Mouse (Mus musculus): Measurements from ENCODE around the gene Ubac2. TPM values are rescaled to one million over a fixed set of nuclear protein-coding genes. Genes with fewer than 3 reads are reported as not detected.

Gene Ubac2
- total RNA-seq, 2 experiments from 2014 or later, result 25.3 to 27.3 TPM

GRCm38 (mm10) chr14:121893747-121894146 is 15.3 kb downstream of the Ubac2 start:
- intact Hi-C loops (cut with DNase I), result no loop called here

DNA sequence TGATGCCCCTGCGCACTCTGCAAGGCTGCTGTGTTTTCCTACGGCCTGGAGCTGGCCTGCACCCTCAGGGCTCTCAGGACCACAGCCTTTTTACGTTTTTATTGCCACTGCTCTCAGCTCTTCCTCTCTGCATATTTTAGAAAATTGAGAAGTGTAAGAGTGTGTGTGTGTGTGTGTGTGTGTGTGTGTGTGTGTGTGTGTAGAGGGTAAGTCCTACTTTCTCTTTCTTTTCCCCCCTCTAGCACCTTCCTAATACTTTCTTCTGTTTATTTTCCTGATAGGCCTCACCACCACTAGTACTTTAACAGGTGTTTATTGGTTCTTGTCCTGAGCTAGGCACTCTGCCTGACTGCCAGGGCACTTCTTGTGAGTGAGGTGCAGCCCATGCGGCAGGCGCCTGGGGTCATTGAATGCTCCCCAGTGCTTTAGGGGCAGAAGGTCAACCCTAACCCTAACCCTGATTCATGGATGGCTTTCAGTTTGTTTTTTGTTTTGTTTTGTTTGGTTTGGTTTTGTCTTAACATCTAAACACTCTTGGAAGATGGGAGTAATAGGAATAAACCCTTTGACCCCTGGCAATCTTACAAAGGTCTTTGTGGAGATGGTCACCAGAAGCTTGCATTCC is 16.2 kb downstream of the Ubac2 start:
- intact Hi-C loops (cut with DNase I), result no loop called here
- DNase-seq, result no peak

More at GRCm38 (mm10) chr14:121893747-121894146, 15.3 kb downstream of the Ubac2 start:
- DNase-seq, result no peak

DNA sequence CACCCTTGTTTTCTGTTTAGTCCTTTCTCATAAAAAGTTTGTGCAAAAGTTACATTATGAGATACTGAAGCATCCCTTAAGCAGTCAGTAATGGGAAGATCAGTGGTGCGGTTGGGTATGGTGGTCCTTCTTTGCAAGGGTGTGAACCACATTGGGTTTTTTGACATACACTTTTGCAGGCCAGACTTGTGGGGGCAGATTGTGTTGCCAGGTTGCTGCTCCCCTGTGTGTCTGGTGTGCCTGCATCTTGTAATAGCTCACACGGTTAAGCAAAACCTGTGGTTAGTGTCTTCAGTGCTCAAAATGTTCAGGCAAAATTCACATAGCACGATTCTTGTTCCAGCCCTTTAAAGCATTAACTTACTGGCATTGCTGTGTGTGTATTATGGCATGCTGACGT is 16.9 kb downstream of the Ubac2 start:
- intact Hi-C loops (cut with DNase I), result no loop called here
- DNase-seq, result no peak

DNA sequence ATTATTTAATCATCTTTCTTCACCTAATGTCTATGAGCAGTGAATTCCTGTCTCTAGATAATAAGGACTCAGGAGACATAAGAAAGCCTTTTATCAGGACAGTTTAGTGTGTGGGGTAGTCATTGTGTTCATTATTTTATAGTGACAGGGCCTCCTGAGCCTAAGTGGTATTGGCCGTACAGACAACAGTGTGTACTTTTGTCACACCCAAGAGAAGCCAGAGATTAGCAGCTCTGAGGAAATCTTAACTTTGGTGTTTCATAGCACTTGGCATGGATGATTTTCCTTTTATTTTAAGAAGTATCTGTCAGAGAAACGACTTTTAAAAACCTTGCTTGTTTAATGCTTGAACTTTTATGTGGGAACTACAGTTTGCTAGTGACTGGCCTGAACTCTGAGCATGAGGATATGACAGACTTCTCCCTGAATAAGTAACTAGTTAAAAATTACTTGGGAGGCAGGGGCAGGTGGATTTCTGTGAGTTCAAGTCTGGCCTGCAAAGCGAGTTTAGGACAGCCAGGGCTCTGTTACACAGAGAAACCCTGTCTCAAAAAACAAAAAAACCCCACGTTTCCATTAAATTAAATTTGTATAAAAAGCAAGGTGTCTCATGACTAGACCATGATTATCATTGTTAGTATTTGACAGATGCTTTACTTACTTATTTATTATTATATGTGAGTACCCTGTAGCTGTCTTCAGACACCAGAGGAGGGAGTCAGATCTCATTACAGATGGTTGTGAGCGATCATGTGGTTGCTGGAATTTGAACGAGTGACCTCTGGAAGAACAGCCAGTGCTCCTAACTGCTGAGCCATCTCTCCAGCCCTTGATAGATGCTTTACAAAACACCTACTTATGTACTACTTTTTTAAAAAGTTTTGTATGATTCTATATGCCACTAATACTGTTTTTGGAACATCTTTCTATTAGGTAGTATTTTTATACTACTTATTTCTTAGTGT is 18.0 kb downstream of the Ubac2 start:
- intact Hi-C loops (cut with DNase I), result no loop called here
- no peak for DNase-seq

DNA sequence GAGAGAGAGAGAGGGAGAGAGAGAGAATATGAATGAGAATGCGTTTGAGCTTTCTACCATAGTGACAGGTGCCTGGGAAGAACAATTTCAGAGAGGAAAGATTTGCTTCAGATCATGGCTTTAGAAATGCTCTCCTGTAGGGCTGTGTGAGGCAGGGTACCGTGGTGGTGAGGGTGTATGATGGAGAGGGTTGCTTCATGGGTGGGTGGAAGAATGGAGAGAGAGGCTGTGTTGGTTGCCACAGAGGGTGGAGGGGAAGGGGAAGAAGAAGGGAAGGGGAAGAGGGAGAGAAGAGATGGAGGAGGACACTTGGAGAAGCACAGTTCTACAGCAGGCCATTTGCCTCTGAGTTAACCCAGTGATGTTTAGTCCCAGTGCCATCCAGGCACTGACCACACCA is 19.4 kb downstream of the Ubac2 start:
- intact Hi-C loops (cut with DNase I), result no loop called here

GRCm38 (mm10) chr14:121898509-121898908 is 20.1 kb downstream of the Ubac2 start:
- intact Hi-C loops (cut with DNase I), result no loop called here
- DNase-seq, result no peak

More for the DNA sequence above, 19.4 kb downstream of the Ubac2 start:
- DNase-seq, result no peak

DNA sequence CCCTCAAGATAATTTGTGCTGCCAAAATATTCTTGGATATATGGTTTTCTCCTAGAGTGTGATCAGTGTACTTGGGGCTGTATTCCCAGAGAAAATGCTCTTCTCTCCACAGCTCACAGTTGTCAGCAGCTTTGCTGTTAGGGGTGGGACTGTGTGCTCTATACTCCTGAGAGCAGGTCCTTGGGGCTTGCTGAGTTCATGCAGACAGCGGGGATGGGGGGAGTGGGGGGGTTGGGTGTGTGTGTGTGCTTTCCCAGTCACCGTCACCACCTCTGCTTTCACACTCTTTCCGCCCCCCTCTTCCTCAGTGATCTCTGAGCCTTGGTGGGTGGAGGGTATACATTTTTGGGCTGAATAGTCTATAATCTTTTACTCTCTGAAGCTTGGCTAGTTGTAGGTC is 20.7 kb downstream of the Ubac2 start:
- DNase-seq, result no peak
- intact Hi-C loops (cut with DNase I), result no loop called here

GRCm38 (mm10) chr14:121901511-121901910 is 23.1 kb downstream of the Ubac2 start:
- no peak for DNase-seq
- intact Hi-C loops (cut with DNase I), result no loop called here

DNA sequence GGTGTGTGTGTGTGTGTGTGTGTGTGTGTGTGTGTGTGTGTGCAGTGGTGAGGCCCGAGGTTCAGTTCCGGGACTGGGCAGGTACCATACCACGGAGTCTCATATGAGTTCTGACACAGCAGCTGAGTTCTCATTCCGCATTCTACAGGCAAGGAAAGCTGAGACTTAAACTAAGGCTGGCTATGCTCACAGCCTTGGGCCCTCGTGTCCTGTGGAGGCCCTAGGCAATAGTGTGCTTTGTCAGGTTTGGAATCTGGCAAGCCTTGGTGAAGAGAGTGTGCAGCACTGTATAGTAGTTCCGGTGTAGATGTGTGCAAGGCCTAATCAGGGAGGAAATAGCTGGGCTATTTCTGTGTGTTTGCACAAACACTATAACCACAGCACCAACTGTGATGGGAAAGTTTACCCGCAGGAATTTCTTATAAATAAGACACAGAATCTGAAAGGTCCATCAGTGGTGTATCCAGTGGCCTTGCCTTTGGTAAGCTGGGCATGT is 25.0 kb downstream of the Ubac2 start:
- DNase-seq, result no peak
- intact Hi-C loops (cut with DNase I), result no loop called here

- DNase-seq, result no peak
- intact Hi-C loops (cut with DNase I), result no loop called here
These were observed 26.3 kb downstream of the Ubac2 start for GRCm38 (mm10) chr14:121904754-121905153.

- no peak for DNase-seq
- intact Hi-C loops (cut with DNase I), result no loop called here
These were observed 28.0 kb downstream of the Ubac2 start for GRCm38 (mm10) chr14:121906341-121906991.

- intact Hi-C loops (cut with DNase I), result no loop called here
- no peak for DNase-seq
These were observed 28.7 kb downstream of the Ubac2 start for GRCm38 (mm10) chr14:121906992-121907681.

- intact Hi-C loops (cut with DNase I), result no loop called here
- DNase-seq, result no peak
These were observed 31.4 kb downstream of the Ubac2 start for GRCm38 (mm10) chr14:121909868-121910267.

- intact Hi-C loops (cut with DNase I), result no loop called here
- no peak for DNase-seq
These were observed 34.1 kb downstream of the Ubac2 start for GRCm38 (mm10) chr14:121912501-121912900.

DNA sequence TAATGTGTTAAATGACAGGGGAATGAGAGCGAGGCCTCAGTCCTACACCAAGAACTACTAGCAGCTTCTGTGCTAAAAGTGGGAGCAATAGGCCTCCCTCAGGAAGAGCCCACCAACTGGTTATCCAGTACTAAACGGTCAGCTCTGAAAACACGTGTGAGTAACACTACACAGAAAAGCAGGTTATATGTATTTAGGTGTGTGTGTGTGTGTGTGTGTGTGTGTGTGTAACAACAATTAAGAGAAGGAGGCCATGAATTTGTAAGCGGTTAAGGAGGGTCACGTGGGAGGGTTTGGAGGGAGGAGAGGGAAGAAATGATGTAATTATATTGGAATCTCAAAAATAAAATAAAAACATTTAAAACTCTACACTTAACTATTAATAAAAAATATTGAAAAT is 36.7 kb downstream of the Ubac2 start:
- no peak for DNase-seq
- intact Hi-C loops (cut with DNase I), result no loop called here

- intact Hi-C loops (cut with DNase I), result no loop called here
These were observed 37.2 kb downstream of the Ubac2 start, which contains the start of gene Gpr18 for GRCm38 (mm10) chr14:121915621-121916020. Gene Gpr18, minus strand, starts transcription at chr14:121915781.

GRCm38 (mm10) chr14:121916311-121917094 is 38.1 kb downstream of the Ubac2 start:
- intact Hi-C loops (cut with DNase I), result no loop called here
- DNase-seq, result no peak

More at GRCm38 (mm10) chr14:121915621-121916020, 37.2 kb downstream of the Ubac2 start, which contains the start of gene Gpr18:
- no peak for DNase-seq

DNA sequence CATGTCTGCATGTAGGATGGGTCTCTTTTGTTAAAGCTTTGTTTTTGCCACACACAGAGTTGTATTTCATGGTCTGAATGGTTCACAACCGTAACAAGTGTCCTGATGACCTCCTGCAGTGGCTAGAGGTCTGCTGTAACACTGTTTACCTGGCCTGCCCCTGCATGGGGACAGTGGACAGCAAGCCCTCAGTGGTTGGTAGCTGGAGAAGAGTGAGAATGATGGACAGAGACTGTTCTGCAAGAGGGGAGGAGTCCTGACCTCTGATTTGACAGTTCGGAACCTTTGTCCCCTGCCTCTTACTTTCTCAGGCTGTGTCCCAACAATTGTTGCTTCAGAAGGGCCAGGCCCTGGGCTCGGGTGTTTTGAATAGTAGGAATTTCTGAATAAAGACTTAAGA is 39.8 kb downstream of the Ubac2 start:
- intact Hi-C loops (cut with DNase I), result no loop called here
- no peak for DNase-seq

- intact Hi-C loops (cut with DNase I), result loop anchor here (1.0 kb wide), 1 partner anchor 54 kb away; no protein-coding TSS in a partner anchor
- no peak for DNase-seq
These were observed 41.3 kb downstream of the Ubac2 start for GRCm38 (mm10) chr14:121919752-121920151.
